In genomic region chr5:43390997-43391396, GRCm38 (mm10) we compare ENCODE assay signal across 20 mouse cellular contexts.
DNase-seq lines count a peak whose midpoint lies in the region; ATAC-seq lines count a peak whose summit lies in the region.
"Had no signal": no experiment of that assay in that cellular context is flagged by ENCODE, and none has a peak within 500 bp of the region (broad histone marks: within the 10 kb centered on the region; RNA-seq: fewer than 3 reads in every experiment).

No protein-coding gene starts in this region.

- no peak overlapping the region for H3K27ac ChIP-seq in kidney, embryonic 15.5 days
- H3K27ac ChIP-seq in neural tube, embryonic 12.5 days: no peak overlapping the region
- H3K27ac ChIP-seq: embryonic facial prominence, embryonic 12.5 days; embryonic facial prominence, embryonic 15.5 days; hindbrain, embryonic 14.5 days; hindbrain, postnatal 0 days had no signal

- H3K36me3 ChIP-seq in kidney, embryonic 15.5 days: no peaks in the 10 kb centered on the region
- no peaks in the 10 kb centered on the region for H3K36me3 ChIP-seq in neural tube, embryonic 12.5 days
- H3K36me3 ChIP-seq: embryonic facial prominence, embryonic 12.5 days; embryonic facial prominence, embryonic 15.5 days; G1E had no signal

- no peaks in the 10 kb centered on the region for H3K27me3 ChIP-seq in kidney, embryonic 15.5 days
- no peaks in the 10 kb centered on the region for H3K27me3 ChIP-seq in neural tube, embryonic 12.5 days (replicated peaks)
- H3K27me3 ChIP-seq: CH12.LX; embryonic facial prominence, embryonic 12.5 days; embryonic facial prominence, embryonic 15.5 days had no signal

- WGBS in kidney, embryonic 15.5 days: 6% methylated on average over 2 of the region's 2 CpGs
- WGBS in neural tube, embryonic 12.5 days: 21% methylated on average over 2 of the region's 2 CpGs

- peak; percentile 11 to 39 for DNase-seq in adrenal gland, adult (ENCODE audit: inconsistent age in 2 of 2, low spot score in 1 of 2)
- DNase-seq in adrenal gland, postnatal 10 days: no peak
- no peak for DNase-seq in frontal cortex, postnatal 10 days (ENCODE audit: low spot score in 2 of 2)
- DNase-seq in kidney, adult 11 months: no peak
- no peak for DNase-seq in neural tube, embryonic 10.5 days (ENCODE audit: extremely low spot score, low spot score)
- DNase-seq: gastrocnemius, postnatal 10 days; gastrocnemius, postnatal 36 days; heart, adult 11 months had no signal

- no peaks in the 10 kb centered on the region for H3K4me1 ChIP-seq in kidney, embryonic 15.5 days
- no peaks in the 10 kb centered on the region for H3K4me1 ChIP-seq in neural tube, embryonic 12.5 days
- H3K4me1 ChIP-seq: embryonic facial prominence, embryonic 15.5 days had no signal

- H3K9me3 ChIP-seq in kidney, embryonic 15.5 days (replicated peaks): no peaks in the 10 kb centered on the region
- no peaks in the 10 kb centered on the region for H3K9me3 ChIP-seq in neural tube, embryonic 12.5 days
- H3K9me3 ChIP-seq: embryonic facial prominence, embryonic 12.5 days; embryonic facial prominence, embryonic 15.5 days; G1E had no signal

- no peak overlapping the region for H3K4me2 ChIP-seq in kidney, embryonic 15.5 days
- no peak overlapping the region for H3K4me2 ChIP-seq in neural tube, embryonic 12.5 days (replicated peaks)
- H3K4me2 ChIP-seq: embryonic facial prominence, embryonic 12.5 days; embryonic facial prominence, embryonic 15.5 days; heart, embryonic 11.5 days; hindbrain, embryonic 14.5 days had no signal

- no peak overlapping the region for H3K4me3 ChIP-seq in kidney, embryonic 15.5 days (replicated peaks)
- H3K4me3 ChIP-seq in neural tube, embryonic 12.5 days: no peak overlapping the region
- H3K4me3 ChIP-seq: embryonic facial prominence, embryonic 12.5 days; embryonic facial prominence, embryonic 15.5 days had no signal

- no peak overlapping the region for H3K9ac ChIP-seq in kidney, embryonic 15.5 days
- H3K9ac ChIP-seq in neural tube, embryonic 12.5 days: no peak overlapping the region
- H3K9ac ChIP-seq: embryonic facial prominence, embryonic 12.5 days; embryonic facial prominence, embryonic 15.5 days; forebrain, postnatal 0 days; hindbrain, embryonic 14.5 days had no signal

- peak; percentile 21; the same call in 1 of the 2 replicates for ATAC-seq in frontal cortex, adult (ENCODE audit: low TSS enrichment)
- ATAC-seq in kidney, embryonic 15.5 days (replicated peaks; ENCODE audit: low FRiP score): peak; percentile 52
- ATAC-seq in neural tube, embryonic 12.5 days (ENCODE audit: low FRiP score, low read depth): 0 out of 2 replicates have a peak, but pooled peaks have one; percentile 3
- ATAC-seq: inflammation-experienced regulatory T-cells, adult 6 months had no signal

Comparison
In these comparisons a context has a peak if more than half of its experiments do, and no peak if none do; other contexts are left out.
1. DNase-seq: peak in adrenal gland, adult (2 of 2); none in adrenal gland, postnatal 10 days (single experiment), frontal cortex, postnatal 10 days (0 of 2), kidney, adult 11 months (single experiment) and neural tube, embryonic 10.5 days (single experiment).
2. Peak in every context shown above with its lines, with median percentiles within 50 percentile points of each other: ATAC-seq.